Mouse (Mus musculus) neural tube, embryonic 11.5 days (tissue): ENCODE measurements at regions not wholly inside any gene's neighbourhood (a gene's known extent, or its start where the extent isn't known, plus 50 kb on each side); places are given as distances from the start of the nearest gene placed in this dataset.

Experiments
- ATAC-seq: fragments of 200-750 bp; cut with Nextera tagmentation; 2 replicates; pipeline ENCODE4 v1.8.0; 2017; ENCODE audit warnings: moderate number of reproducible peaks, mild to moderate bottlenecking, moderate TSS enrichment, moderate library complexity; ENCODE audit not compliant: insufficient read depth, low FRiP score, low TSS enrichment
- DNase-seq: peaks from one replicate; pipeline ENCODE4 v3.0.0-alpha.2; 2015; ENCODE audit warnings: low spot score
- H3K27ac ChIP-seq: fragments of 300-500 bp; sonication (generic); 2 replicates; pipeline ENCODE4 v1.5.1; 2014; ENCODE audit warnings: low read depth, mild to moderate bottlenecking, low read length
- H3K27me3 ChIP-seq: fragments of 300-500 bp; sonication (generic); 2 replicates; pipeline ENCODE4 v1.6.1; 2014; ENCODE audit warnings: mild to moderate bottlenecking, low read length, mixed read lengths; ENCODE audit not compliant: control insufficient read depth, insufficient read depth
- H3K36me3 ChIP-seq: fragments of 300-500 bp; sonication (generic); 2 replicates; pipeline ENCODE4 v1.6.1; 2014; ENCODE audit warnings: mild to moderate bottlenecking, low read length, moderate library complexity, mixed read lengths; ENCODE audit not compliant: control insufficient read depth, insufficient read depth
- H3K4me1 ChIP-seq: fragments of 300-500 bp; sonication (generic); 2 replicates; pipeline ENCODE4 v1.6.1; 2014; ENCODE audit warnings: low read length, mixed read lengths; ENCODE audit not compliant: control insufficient read depth, insufficient read depth
- H3K4me2 ChIP-seq: fragments of 300-500 bp; sonication (generic); 2 replicates; pipeline ENCODE4 v1.6.1; 2014; ENCODE audit warnings: low read depth, mild to moderate bottlenecking, moderate library complexity
- H3K4me3 ChIP-seq: fragments of 300-500 bp; sonication (generic); 2 replicates; pipeline ENCODE4 v1.5.1; 2014; ENCODE audit warnings: low read depth, low read length
- H3K9ac ChIP-seq: fragments of 300-500 bp; sonication (generic); 2 replicates; pipeline ENCODE4 v1.6.1; 2014; ENCODE audit warnings: mild to moderate bottlenecking, low read length
- H3K9me3 ChIP-seq: fragments of 300-500 bp; sonication (generic); 2 replicates; pipeline ENCODE4 v1.6.1; 2016; ENCODE audit warnings: low read length; ENCODE audit not compliant: control insufficient read depth
- WGBS: fragments of 180-500 bp; shearing (Covaris S2); extraction: QIAGEN DNeasy Blood & Tissue Kit; methylation state at CpG from one replicate; pipeline ENCODE4 v1.1.7; 2014; 5-methylcytosine and 5-hydroxymethylcytosine counted together

DNA sequence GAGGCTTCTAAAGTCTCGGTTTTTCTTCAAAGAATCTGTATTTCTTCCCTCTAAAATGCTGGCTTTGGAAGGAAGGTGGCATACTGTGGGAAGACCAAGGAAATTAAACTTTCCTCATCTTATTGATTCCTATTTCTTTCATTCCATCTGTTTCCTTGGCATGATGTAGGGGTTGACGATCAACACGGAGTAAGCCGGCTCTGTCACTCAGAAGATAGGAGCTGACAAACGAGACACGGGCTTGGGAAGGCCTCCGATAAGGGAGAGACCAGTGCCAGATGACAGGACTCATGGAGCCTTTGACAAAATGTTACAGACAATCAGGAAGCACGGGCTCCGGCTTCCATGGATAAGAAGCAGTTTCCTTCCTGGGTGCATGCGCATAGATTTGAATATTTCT lies 101.4 kb upstream of the Hsfy2 start:
- Histone ChIP-seq H3K36me3 (no peaks in the 10 kb centered on the region), H3K4me2 (no peak overlapping the region), H3K9ac (no peak overlapping the region), H3K27ac (no peak overlapping the region), H3K27me3 (no peaks in the 10 kb centered on the region), H3K4me3 (no peak overlapping the region), H3K4me1 (no peaks in the 10 kb centered on the region), H3K9me3 (0 out of 2 replicates have a peak, but pooled peaks cover 3% of the 10 kb centered on the region)
- DNase-seq (no peak), ATAC-seq (no peak)
- WGBS: 93% methylated on average over 10 of the region's 10 CpGs

GRCm38 (mm10) chr1:56726183-56726840 lies 89.1 kb upstream of the Hsfy2 start:
- Histone ChIP-seq H3K9me3 (no peaks in the 10 kb centered on the region), H3K27me3 (no peaks in the 10 kb centered on the region), H3K4me2 (no peak overlapping the region), H3K9ac (no peak overlapping the region), H3K36me3 (no peaks in the 10 kb centered on the region), H3K4me3 (no peak overlapping the region), H3K4me1 (no peaks in the 10 kb centered on the region), H3K27ac (no peak overlapping the region)
- ATAC-seq (peak; percentile 81), DNase-seq (no peak)
- 67% methylated on average over 3 of the region's 3 CpGs for WGBS

GRCm38 (mm10) chr1:56723656-56724055 lies 86.4 kb upstream of the Hsfy2 start:
- 38% methylated on average over 1 of the region's 1 CpGs for WGBS
- H3K9me3 ChIP-seq: no peaks in the 10 kb centered on the region
- H3K4me1 ChIP-seq: no peaks in the 10 kb centered on the region
- H3K27ac ChIP-seq: no peak overlapping the region
- H3K27me3 ChIP-seq: no peaks in the 10 kb centered on the region
- no peak overlapping the region for H3K4me3 ChIP-seq
- no peak for ATAC-seq
- no peak overlapping the region for H3K4me2 ChIP-seq
- H3K36me3 ChIP-seq: no peaks in the 10 kb centered on the region
- DNase-seq: no peak
- H3K9ac ChIP-seq: no peak overlapping the region

GRCm38 (mm10) chr1:56713011-56713726 lies 75.9 kb upstream of the Hsfy2 start:
- Histone ChIP-seq H3K4me1 (no peaks in the 10 kb centered on the region), H3K4me3 (no peak overlapping the region), H3K9ac (no peak overlapping the region), H3K36me3 (no peaks in the 10 kb centered on the region), H3K27ac (no peak overlapping the region), H3K27me3 (no peaks in the 10 kb centered on the region), H3K4me2 (no peak overlapping the region), H3K9me3 (no peaks in the 10 kb centered on the region)
- ATAC-seq (no peak), DNase-seq (no peak)
- 90% methylated on average over 2 of the region's 2 CpGs for WGBS

DNA sequence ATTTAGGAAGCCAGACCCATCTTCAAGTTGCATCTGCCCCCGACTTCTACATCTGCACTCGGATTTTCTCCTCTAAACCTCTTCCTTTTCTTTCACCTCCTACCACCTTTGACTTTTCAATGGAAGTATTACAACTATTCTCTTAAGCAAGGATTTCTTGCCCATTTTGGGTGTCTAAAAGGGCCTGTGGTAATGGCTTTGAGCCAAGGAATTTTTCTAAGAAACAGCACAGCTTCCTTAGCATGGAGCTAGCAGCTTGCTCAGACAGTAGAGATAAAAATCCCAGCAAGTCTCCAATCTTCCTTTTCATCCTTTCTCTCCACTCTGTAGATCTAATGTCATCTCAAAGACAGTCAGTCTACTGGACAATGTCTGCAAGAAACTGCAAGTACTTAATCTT lies 63.2 kb upstream of the Hsfy2 start:
- H3K27me3 ChIP-seq: no peaks in the 10 kb centered on the region
- no peak overlapping the region for H3K4me3 ChIP-seq
- no peak overlapping the region for H3K9ac ChIP-seq
- WGBS: 98% methylated on average over 2 of the region's 2 CpGs
- H3K27ac ChIP-seq: no peak overlapping the region
- H3K4me1 ChIP-seq: no peaks in the 10 kb centered on the region
- no peaks in the 10 kb centered on the region for H3K36me3 ChIP-seq
- H3K9me3 ChIP-seq: no peaks in the 10 kb centered on the region
- no peak for DNase-seq
- no peak for ATAC-seq
- H3K4me2 ChIP-seq: no peak overlapping the region

- Histone ChIP-seq H3K4me2 (no peak overlapping the region), H3K36me3 (no peaks in the 10 kb centered on the region), H3K4me1 (no peaks in the 10 kb centered on the region), H3K9me3 (no peaks in the 10 kb centered on the region), H3K4me3 (no peak overlapping the region), H3K27ac (no peak overlapping the region), H3K27me3 (no peaks in the 10 kb centered on the region), H3K9ac (no peak overlapping the region)
- DNase-seq (no peak), ATAC-seq (no peak)
- WGBS: 61% methylated on average over 3 of the region's 3 CpGs
These were observed 60.3 kb upstream of the Hsfy2 start for GRCm38 (mm10) chr1:56697509-56697908.
